Comparison of ENCODE assay signal across 10 mouse cellular contexts in genomic region chr6:137612071-137612547, GRCm38 (mm10). TPM values are rescaled to one million over a fixed set of nuclear protein-coding genes. Genes with fewer than 3 reads are reported as not detected.
DNase-seq lines count a peak whose midpoint lies in the region; ATAC-seq and TF ChIP-seq lines count a peak whose summit lies in the region.
"Had no signal": no experiment of that assay in that cellular context is flagged by ENCODE, and none has a peak within 500 bp of the region (broad histone marks: within the 10 kb centered on the region; RNA-seq: fewer than 3 reads in every experiment).

No protein-coding gene starts in this region.

- TF ChIP-seq CTCF in heart, postnatal 0 days (IDR thresholded peaks at IDR 0.05; ENCODE audit: low read depth) = no peak

- 65% methylated on average over 2 of the region's 2 CpGs for WGBS in hindbrain, embryonic 15.5 days
- 74% methylated on average over 2 of the region's 2 CpGs for WGBS in hindbrain, embryonic 13.5 days
- WGBS in heart, postnatal 0 days = 50% methylated on average over 2 of the region's 2 CpGs
- WGBS in lung, embryonic 16.5 days = 38% methylated on average over 2 of the region's 2 CpGs

- H3K9ac ChIP-seq in hindbrain, embryonic 15.5 days = no peak overlapping the region
- H3K9ac ChIP-seq in hindbrain, embryonic 13.5 days = no peak overlapping the region
- no peak overlapping the region for H3K9ac ChIP-seq in heart, postnatal 0 days (replicated peaks; ENCODE audit: low read depth, low read length)
- H3K9ac ChIP-seq in lung, embryonic 16.5 days (ENCODE audit: low read length) = no peak overlapping the region
- H3K9ac ChIP-seq: forebrain, embryonic 12.5 days had no signal

- peak; percentile 95 for DNase-seq in cerebellum, adult 11-12 months
- peak; percentile 16 for DNase-seq in heart, postnatal 0 days (ENCODE audit: low spot score)
- DNase-seq in frontal cortex, postnatal 14 days (ENCODE audit: low spot score in 2 of 2) = no peak
- no peak for DNase-seq in embryo, embryonic 10 days (ENCODE audit: low spot score)
- no peak for DNase-seq in spleen, postnatal 14 days (ENCODE audit: low spot score in 2 of 2)
- DNase-seq: thymus, postnatal 14 days had no signal

- H3K4me2 ChIP-seq in hindbrain, embryonic 15.5 days = no peak overlapping the region
- H3K4me2 ChIP-seq in hindbrain, embryonic 13.5 days = no peak overlapping the region
- no peak overlapping the region for H3K4me2 ChIP-seq in heart, postnatal 0 days (ENCODE audit: low read depth, low read length)
- H3K4me2 ChIP-seq in lung, embryonic 16.5 days (ENCODE audit: low read depth, low read length) = no peak overlapping the region
- H3K4me2 ChIP-seq: forebrain, embryonic 12.5 days had no signal

- no peak for TF ChIP-seq EP300 in heart, postnatal 0 days (IDR thresholded peaks at IDR 0.05; ENCODE audit: low read depth)

- H3K36me3 ChIP-seq in hindbrain, embryonic 15.5 days = no peaks in the 10 kb centered on the region
- no peaks in the 10 kb centered on the region; the same call in 1 of the 2 replicates for H3K36me3 ChIP-seq in hindbrain, embryonic 13.5 days
- H3K36me3 ChIP-seq in heart, postnatal 0 days (replicated peaks; ENCODE audit: control insufficient read depth, insufficient read depth, low read length) = no peaks in the 10 kb centered on the region
- H3K36me3 ChIP-seq in lung, embryonic 16.5 days (ENCODE audit: control insufficient read depth, insufficient read depth, low read length) = no peaks in the 10 kb centered on the region
- H3K36me3 ChIP-seq: forebrain, embryonic 12.5 days had no signal

- no peak overlapping the region for H3K27ac ChIP-seq in hindbrain, embryonic 15.5 days (replicated peaks)
- no peak overlapping the region for H3K27ac ChIP-seq in hindbrain, embryonic 13.5 days
- peak overlapping the region; percentile 59 for H3K27ac ChIP-seq in heart, postnatal 0 days (ENCODE audit: low read depth)
- no peak overlapping the region for H3K27ac ChIP-seq in lung, embryonic 16.5 days (ENCODE audit: low read length)
- H3K27ac ChIP-seq: forebrain, embryonic 12.5 days had no signal

- 0 out of 2 replicates have a peak, but pooled peaks cover 4% of the 10 kb centered on the region for H3K4me1 ChIP-seq in hindbrain, embryonic 15.5 days (replicated peaks)
- 0 out of 2 replicates have a peak, but pooled peaks cover 4% of the 10 kb centered on the region for H3K4me1 ChIP-seq in hindbrain, embryonic 13.5 days (replicated peaks)
- peaks cover 6% of the 10 kb centered on the region; the same call in 1 of the 2 replicates for H3K4me1 ChIP-seq in heart, postnatal 0 days (ENCODE audit: control insufficient read depth, insufficient read depth)
- peaks cover 12% of the 10 kb centered on the region for H3K4me1 ChIP-seq in lung, embryonic 16.5 days (replicated peaks; ENCODE audit: control insufficient read depth, insufficient read depth, low read length)

- no peak overlapping the region for H3K4me3 ChIP-seq in hindbrain, embryonic 15.5 days
- H3K4me3 ChIP-seq in hindbrain, embryonic 13.5 days = no peak overlapping the region
- H3K4me3 ChIP-seq in heart, postnatal 0 days (ENCODE audit: low read depth, low read length) = no peak overlapping the region
- no peak overlapping the region for H3K4me3 ChIP-seq in lung, embryonic 16.5 days (ENCODE audit: low read length)
- H3K4me3 ChIP-seq: forebrain, embryonic 12.5 days had no signal

- H3K27me3 ChIP-seq in hindbrain, embryonic 15.5 days = no peaks in the 10 kb centered on the region
- no peaks in the 10 kb centered on the region for H3K27me3 ChIP-seq in hindbrain, embryonic 13.5 days
- H3K27me3 ChIP-seq in heart, postnatal 0 days (ENCODE audit: control insufficient read depth, insufficient read depth, low read length) = no peaks in the 10 kb centered on the region
- no peaks in the 10 kb centered on the region for H3K27me3 ChIP-seq in lung, embryonic 16.5 days (ENCODE audit: control insufficient read depth, insufficient read depth, low read depth, low read length)
- H3K27me3 ChIP-seq: forebrain, embryonic 12.5 days had no signal

- no peaks in the 10 kb centered on the region for H3K9me3 ChIP-seq in hindbrain, embryonic 15.5 days
- H3K9me3 ChIP-seq in hindbrain, embryonic 13.5 days = no peaks in the 10 kb centered on the region
- H3K9me3 ChIP-seq in heart, postnatal 0 days (replicated peaks; ENCODE audit: control insufficient read depth, low read length) = no peaks in the 10 kb centered on the region
- H3K9me3 ChIP-seq in lung, embryonic 16.5 days (ENCODE audit: control insufficient read depth, low read length) = no peaks in the 10 kb centered on the region; the same call in 1 of the 2 replicates
- H3K9me3 ChIP-seq: forebrain, embryonic 12.5 days had no signal

- peak; percentile 37; the same call in 1 of the 2 replicates for ATAC-seq in hindbrain, embryonic 15.5 days (ENCODE audit: low FRiP score, low read depth)
- no peak for ATAC-seq in hindbrain, embryonic 13.5 days (ENCODE audit: low FRiP score)
- no peak for ATAC-seq in heart, postnatal 0 days (ENCODE audit: insufficient read depth, low read depth)
- peak; percentile 91 for ATAC-seq in lung, embryonic 16.5 days (ENCODE audit: low read depth)

RNA-seq across cellular contexts. Expression of gene Eps8, which starts 42.6 kb away (rescaled TPM):
- 25.4 and 27.5 TPM in 2 replicates for polyA plus RNA-seq in hindbrain, embryonic 15.5 days (2015; fragmentation: Nextera tagmentation; extraction: Ambion mirVana)
- 11.7 and 13.2 TPM in 2 replicates for polyA plus RNA-seq in hindbrain, embryonic 13.5 days (2015; fragmentation: Nextera tagmentation; extraction: Ambion mirVana)
- total RNA-seq in heart, postnatal 0 days (2014; rRNA removed; ENCODE audit: low replicate concordance) = 12.5 and 24.4 TPM in 2 replicates
- polyA plus RNA-seq in heart, postnatal 0 days (2015; fragmentation: Nextera tagmentation; extraction: Ambion mirVana) = 15.1 and 16.9 TPM in 2 replicates
- polyA plus RNA-seq in lung, embryonic 16.5 days (2015; fragmentation: Nextera tagmentation; extraction: Ambion mirVana) = 31.7 and 33.4 TPM in 2 replicates

Comparison
In these comparisons a context has a peak if more than half of its experiments do, and no peak if none do; other contexts are left out.
1. ATAC-seq: peak in hindbrain, embryonic 15.5 days (single experiment) and lung, embryonic 16.5 days (single experiment); none in hindbrain, embryonic 13.5 days (single experiment) and heart, postnatal 0 days (single experiment).
2. DNase-seq: peak in cerebellum, adult 11-12 months (single experiment) and heart, postnatal 0 days (single experiment); none in frontal cortex, postnatal 14 days (0 of 2), embryo, embryonic 10 days (single experiment) and spleen, postnatal 14 days (0 of 2).